Mouse (Mus musculus): ENCODE results near the gene Arhgap15.

GRCm38 (mm10) chr2:44401704-44402422 lies 653.2 kb downstream of the Arhgap15 start:
- TF ChIP-seq CTCF (IDR thresholded peaks at IDR 0.05; ENCODE audit: extremely low read depth, insufficient read depth, insufficient read length, insufficient replicate concordance) (no peak), POLR2A (IDR thresholded peaks at IDR 0.05; ENCODE audit: low read depth, low read length) (no peak)
